17 mouse cellular contexts compared by ENCODE assay signal in genomic region chr9:44401081-44401480, GRCm38 (mm10). TPM values are rescaled to one million over a fixed set of nuclear protein-coding genes. Genes with fewer than 3 reads are reported as not detected.
DNase-seq lines count a peak whose midpoint lies in the region; ATAC-seq lines count a peak whose summit lies in the region.
"Had no signal": no experiment of that assay in that cellular context is flagged by ENCODE, and none has a peak within 500 bp of the region (broad histone marks: within the 10 kb centered on the region; RNA-seq: fewer than 3 reads in every experiment).

No protein-coding gene starts in this region.

- WGBS in heart, embryonic 11.5 days (ENCODE audit: insufficient replicate concordance), result 68% methylated on average over 4 of the region's 4 CpGs
- 33% methylated on average over 4 of the region's 4 CpGs for WGBS in heart, embryonic 15.5 days

- H3K9ac ChIP-seq in heart, embryonic 11.5 days (ENCODE audit: low read depth, low read length), result no peak overlapping the region
- H3K9ac ChIP-seq in heart, embryonic 15.5 days, result no peak overlapping the region; the same call in 1 of the 2 replicates
- H3K9ac ChIP-seq: midbrain, embryonic 15.5 days; neural tube, embryonic 13.5 days had no signal

- ATAC-seq in heart, embryonic 11.5 days (replicated peaks; ENCODE audit: insufficient number of reproducible peaks, low FRiP score, low TSS enrichment), result no peak
- ATAC-seq in heart, embryonic 15.5 days (replicated peaks; ENCODE audit: insufficient number of reproducible peaks, insufficient read depth, low FRiP score, low read depth), result peak; percentile 44
- ATAC-seq: midbrain, embryonic 15.5 days; Patski had no signal

- H3K36me3 ChIP-seq in heart, embryonic 11.5 days (ENCODE audit: control insufficient read depth, insufficient read depth, low read length), result peaks cover 39% of the 10 kb centered on the region
- H3K36me3 ChIP-seq in heart, embryonic 15.5 days, result peaks cover 53% of the 10 kb centered on the region

- DNase-seq in heart, adult 18-20 months, result peak; percentile 65 to 81
- peak; percentile 70 for DNase-seq in adipocyte (ENCODE audit: low spot score)
- peak; percentile 69 for DNase-seq in kidney, postnatal 10 days
- no peak for DNase-seq in layer of hippocampus, adult 9-10 months (ENCODE audit: low spot score)
- no peak for DNase-seq in ovary, postnatal 10 days (ENCODE audit: low spot score)
- DNase-seq: cerebellum, adult 8-10 months; embryo, embryonic 11 days; lung, postnatal 14 days had no signal

- H3K27me3 ChIP-seq in heart, embryonic 11.5 days (ENCODE audit: control insufficient read depth, insufficient read depth, low read length), result no peaks in the 10 kb centered on the region
- H3K27me3 ChIP-seq in heart, embryonic 15.5 days, result no peaks in the 10 kb centered on the region
- H3K27me3 ChIP-seq: CH12.LX; midbrain, embryonic 15.5 days; neural tube, embryonic 13.5 days; Patski had no signal

- H3K4me1 ChIP-seq in heart, embryonic 11.5 days (ENCODE audit: control insufficient read depth, insufficient read depth, low read length), result peaks cover 9% of the 10 kb centered on the region
- peaks cover 50% of the 10 kb centered on the region for H3K4me1 ChIP-seq in heart, embryonic 15.5 days (replicated peaks)

- no peak overlapping the region for H3K4me3 ChIP-seq in heart, embryonic 11.5 days (ENCODE audit: low read depth, low read length)
- H3K4me3 ChIP-seq in heart, embryonic 15.5 days, result no peak overlapping the region
- H3K4me3 ChIP-seq: erythroblast, embryonic 14.5 days; layer of hippocampus, adult 2 months; midbrain, embryonic 15.5 days; neural tube, embryonic 13.5 days had no signal

- H3K9me3 ChIP-seq in heart, embryonic 11.5 days (replicated peaks; ENCODE audit: control insufficient read depth, low read length), result no peaks in the 10 kb centered on the region
- H3K9me3 ChIP-seq in heart, embryonic 15.5 days (replicated peaks), result no peaks in the 10 kb centered on the region
- H3K9me3 ChIP-seq: midbrain, embryonic 15.5 days; neural tube, embryonic 13.5 days had no signal

- H3K27ac ChIP-seq in heart, embryonic 11.5 days (ENCODE audit: low read depth, low read length), result no peak overlapping the region
- H3K27ac ChIP-seq in heart, embryonic 15.5 days, result peak overlapping the region; percentile 80
- H3K27ac ChIP-seq: layer of hippocampus, adult 2 months; midbrain, embryonic 15.5 days; neural tube, embryonic 13.5 days; stomach, postnatal 0 days had no signal

- no peak overlapping the region for H3K4me2 ChIP-seq in heart, embryonic 11.5 days
- no peak overlapping the region for H3K4me2 ChIP-seq in heart, embryonic 15.5 days
- H3K4me2 ChIP-seq: midbrain, embryonic 15.5 days; neural tube, embryonic 13.5 days had no signal

RNA-seq across cellular contexts. Expression of gene Slc37a4, which starts 4.4 kb away (rescaled TPM):
- total RNA-seq in heart, adult 18-20 months (2021), result 10 to 100 TPM; 17.8 to 20.3 TPM
- polyA plus RNA-seq in heart, embryonic 11.5 days (2014; fragmentation: Nextera tagmentation; extraction: Ambion mirVana), result 31.1 and 31.5 TPM in 2 replicates
- polyA plus RNA-seq in heart, embryonic 15.5 days (2015; fragmentation: Nextera tagmentation; extraction: Ambion mirVana), result 31.4 and 33.8 TPM in 2 replicates

RNA-seq across cellular contexts. Expression of gene Rps25, which starts 5.9 kb away (rescaled TPM):
- total RNA-seq in heart, adult 18-20 months (2021), result 100 to 1,000 TPM; 788 to 877 TPM
- 1,538 and 1,582 TPM in 2 replicates for polyA plus RNA-seq in heart, embryonic 11.5 days (2014; fragmentation: Nextera tagmentation; extraction: Ambion mirVana)
- polyA plus RNA-seq in heart, embryonic 15.5 days (2015; fragmentation: Nextera tagmentation; extraction: Ambion mirVana), result 902 and 1,114 TPM in 2 replicates

RNA-seq across cellular contexts. Expression of gene Trappc4, which starts 6.3 kb away (rescaled TPM):
- 10 to 100 TPM; 42.0 to 43.6 TPM for total RNA-seq in heart, adult 18-20 months (2021)
- 76.8 and 79.1 TPM in 2 replicates for polyA plus RNA-seq in heart, embryonic 11.5 days (2014; fragmentation: Nextera tagmentation; extraction: Ambion mirVana)
- polyA plus RNA-seq in heart, embryonic 15.5 days (2015; fragmentation: Nextera tagmentation; extraction: Ambion mirVana), result 78.6 and 87.4 TPM in 2 replicates

RNA-seq across cellular contexts. Expression of gene Ccdc84, which starts 17.3 kb away (rescaled TPM):
- 1 to 10 TPM; 5.0 to 6.0 TPM for total RNA-seq in heart, adult 18-20 months (2021)
- polyA plus RNA-seq in heart, embryonic 11.5 days (2014; fragmentation: Nextera tagmentation; extraction: Ambion mirVana), result 21.8 and 25.4 TPM in 2 replicates
- 18.3 and 23.5 TPM in 2 replicates for polyA plus RNA-seq in heart, embryonic 15.5 days (2015; fragmentation: Nextera tagmentation; extraction: Ambion mirVana)

RNA-seq across cellular contexts. Expression of gene Hyou1, which starts 21.8 kb away (rescaled TPM):
- 10 to 100 TPM; 46.6 to 65.5 TPM for total RNA-seq in heart, adult 18-20 months (2021)
- polyA plus RNA-seq in heart, embryonic 11.5 days (2014; fragmentation: Nextera tagmentation; extraction: Ambion mirVana), result 18.2 and 19.4 TPM in 2 replicates
- 14.3 and 18.1 TPM in 2 replicates for polyA plus RNA-seq in heart, embryonic 15.5 days (2015; fragmentation: Nextera tagmentation; extraction: Ambion mirVana)

Comparison
In these comparisons a context has a peak if more than half of its experiments do, and no peak if none do; other contexts are left out.
1. DNase-seq: peak in heart, adult 18-20 months (2 of 2), adipocyte (single experiment) and kidney, postnatal 10 days (single experiment); none in layer of hippocampus, adult 9-10 months (single experiment) and ovary, postnatal 10 days (single experiment).